8 mouse cellular contexts compared by ENCODE assay signal in genomic region chr1:131137717-131138118, GRCm38 (mm10). TPM values are rescaled to one million over a fixed set of nuclear protein-coding genes. Genes with fewer than 3 reads are reported as not detected.
DNase-seq lines count a peak whose midpoint lies in the region; ATAC-seq and TF ChIP-seq lines count a peak whose summit lies in the region.

No protein-coding gene starts in this region.

- TF ChIP-seq CTCF in lung, adult 2 months (IDR thresholded peaks at IDR 0.05; ENCODE audit: insufficient read depth, low read length), result no peak

- no peak for TF ChIP-seq POLR2A in lung, adult 2 months (IDR thresholded peaks at IDR 0.05; ENCODE audit: borderline replicate concordance, extremely low read depth, low read depth, low read length)

- peak; percentile 90 for ATAC-seq in forebrain, embryonic 11.5 days (replicated peaks; ENCODE audit: low FRiP score)
- ATAC-seq in stomach, embryonic 16.5 days (ENCODE audit: insufficient read depth, low FRiP score), result peak; percentile 61

- H3K27ac ChIP-seq in forebrain, embryonic 11.5 days (ENCODE audit: low read depth, low read length), result peak overlapping the region; percentile 80
- no peak overlapping the region for H3K27ac ChIP-seq in stomach, embryonic 16.5 days (ENCODE audit: low read length)

- DNase-seq in lung, adult 2 months, result no peak
- DNase-seq in lung, adult 18-20 months, result no peak
- DNase-seq in brain, embryonic 18.5 days (ENCODE audit: low read depth, low spot score), result peak; percentile 18
- no peak for DNase-seq in forebrain, embryonic 11.5 days (ENCODE audit: low spot score)
- peak; percentile 76 for DNase-seq in liver
- no peak for DNase-seq in layer of hippocampus, adult 11-12 months (ENCODE audit: low spot score)
- DNase-seq in retina, embryonic 14.5 days (ENCODE audit: low spot score), result no peak

- peak overlapping the region; percentile 85 for H3K9ac ChIP-seq in forebrain, embryonic 11.5 days (ENCODE audit: low read length)
- peak overlapping the region; percentile 77 for H3K9ac ChIP-seq in stomach, embryonic 16.5 days (ENCODE audit: low read length)

- H3K4me3 ChIP-seq in lung, adult 2 months (replicated peaks; ENCODE audit: extremely low read depth, low read depth, low read length), result peak overlapping the region; percentile 95
- H3K4me3 ChIP-seq in forebrain, embryonic 11.5 days (ENCODE audit: low read depth, low read length), result peak overlapping the region; percentile 77
- H3K4me3 ChIP-seq in stomach, embryonic 16.5 days (replicated peaks; ENCODE audit: low read length), result peak overlapping the region; percentile 86

- peak overlapping the region; percentile 74 for H3K4me2 ChIP-seq in forebrain, embryonic 11.5 days (ENCODE audit: low read depth, low read length, severe bottlenecking)
- H3K4me2 ChIP-seq in stomach, embryonic 16.5 days (ENCODE audit: low read depth, low read length), result peak overlapping the region; percentile 96

- H3K27me3 ChIP-seq in forebrain, embryonic 11.5 days (ENCODE audit: control insufficient read depth, insufficient read depth, low read length), result no peaks in the 10 kb centered on the region
- no peaks in the 10 kb centered on the region for H3K27me3 ChIP-seq in stomach, embryonic 16.5 days (ENCODE audit: control insufficient read depth, insufficient read depth, low read length)

- H3K36me3 ChIP-seq in forebrain, embryonic 11.5 days (ENCODE audit: control insufficient read depth, insufficient read depth, low read length), result no peaks in the 10 kb centered on the region
- H3K36me3 ChIP-seq in stomach, embryonic 16.5 days (ENCODE audit: control insufficient read depth, insufficient read depth, low read length), result no peaks in the 10 kb centered on the region

- H3K9me3 ChIP-seq in forebrain, embryonic 11.5 days (ENCODE audit: control insufficient read depth, low read length), result no peaks in the 10 kb centered on the region
- H3K9me3 ChIP-seq in stomach, embryonic 16.5 days (replicated peaks; ENCODE audit: control insufficient read depth, low read length), result no peaks in the 10 kb centered on the region

- H3K4me1 ChIP-seq in lung, adult 2 months (ENCODE audit: control insufficient read depth, insufficient read depth, low read length), result peaks cover 2% of the 10 kb centered on the region; the same call in 1 of the 2 replicates
- H3K4me1 ChIP-seq in forebrain, embryonic 11.5 days (replicated peaks; ENCODE audit: control insufficient read depth, insufficient read depth, low read length), result peaks cover 17% of the 10 kb centered on the region
- H3K4me1 ChIP-seq in stomach, embryonic 16.5 days (ENCODE audit: control insufficient read depth, insufficient read depth, low read length), result 0 out of 2 replicates have a peak, but pooled peaks cover 5% of the 10 kb centered on the region

- 2% methylated on average over 36 of the region's 36 CpGs for WGBS in lung, adult 2 months
- WGBS in forebrain, embryonic 11.5 days, result 0% methylated on average over 35 of the region's 36 CpGs
- under 1% methylated on average over 34 of the region's 36 CpGs for WGBS in stomach, embryonic 16.5 days

RNA-seq across cellular contexts. Expression of gene Dyrk3, which starts 0.4 kb away (rescaled TPM):
- polyA plus RNA-seq in lung, adult 2 months (2012; rRNA removed), result 1.9 and 2.7 TPM in 2 replicates
- 17.1 and 20.8 TPM in 2 replicates for polyA plus RNA-seq in forebrain, embryonic 11.5 days (2014; fragmentation: Nextera tagmentation; extraction: Ambion mirVana)
- 2.9 and 3.4 TPM in 2 replicates for polyA plus RNA-seq in stomach, embryonic 16.5 days (2015; fragmentation: Nextera tagmentation; extraction: Ambion mirVana)

RNA-seq across cellular contexts. Expression of gene Eif2d, which starts 15.3 kb away (rescaled TPM):
- 26.4 and 31.9 TPM in 2 replicates for polyA plus RNA-seq in lung, adult 2 months (2012; rRNA removed)
- 61.8 and 68.5 TPM in 2 replicates for polyA plus RNA-seq in forebrain, embryonic 11.5 days (2014; fragmentation: Nextera tagmentation; extraction: Ambion mirVana)
- polyA plus RNA-seq in stomach, embryonic 16.5 days (2015; fragmentation: Nextera tagmentation; extraction: Ambion mirVana), result 62.1 and 64.0 TPM in 2 replicates

RNA-seq across cellular contexts. Expression of gene Mapkapk2, which starts 40.1 kb away (rescaled TPM):
- 91.4 and 120 TPM in 2 replicates for polyA plus RNA-seq in lung, adult 2 months (2012; rRNA removed)
- polyA plus RNA-seq in forebrain, embryonic 11.5 days (2014; fragmentation: Nextera tagmentation; extraction: Ambion mirVana), result 52.3 and 57.8 TPM in 2 replicates
- 16.6 and 18.0 TPM in 2 replicates for polyA plus RNA-seq in stomach, embryonic 16.5 days (2015; fragmentation: Nextera tagmentation; extraction: Ambion mirVana)

Comparison
In these comparisons a context has a peak if more than half of its experiments do, and no peak if none do; other contexts are left out.
1. DNase-seq: peak in brain, embryonic 18.5 days (single experiment) and liver (single experiment); none in lung, adult 2 months (single experiment), lung, adult 18-20 months (0 of 2), forebrain, embryonic 11.5 days (single experiment), layer of hippocampus, adult 11-12 months (single experiment) and retina, embryonic 14.5 days (single experiment).
2. Peak in every context shown above with its lines, with median percentiles within 50 percentile points of each other: H3K4me3 ChIP-seq.